Mouse (Mus musculus) left cerebral cortex, adult 2 months (tissue): Measurements from ENCODE around the gene Spag6l. TPM values are rescaled to one million over a fixed set of nuclear protein-coding genes. Genes with fewer than 3 reads are reported as not detected.
"Not testable (repeated sequence)": the region's sequence is repeated elsewhere in the genome, so short reads cannot be mapped to it uniquely, and the experiment has no call there.

Experiments
- DNase-seq, 2 experiments: peaks; one replicate each; pipeline ENCODE4 v3.0.0; 2021 to 2022; ENCODE audit warnings: low spot score in 2 of 2, mixed read lengths in 1 of 2; ENCODE audit errors: extremely low spot score in 1 of 2
- H3K27ac ChIP-seq: fragments of 200-600 bp; 2 replicates; pipeline ENCODE4 v1.8.1; 2022
- H3K4me3 ChIP-seq: fragments of 200-600 bp; 2 replicates; pipeline ENCODE4 v1.8.1; 2022
- CTCF ChIP-seq: fragments of 200-600 bp; IDR thresholded peaks from 2 replicates; pipeline ENCODE4 v1.8.1; 2022; ENCODE audit warnings: antibody characterized with exemption, mild to moderate bottlenecking, moderate library complexity
- intact Hi-C: fragments of 180-260 bp; cut with DNase I; formaldehyde crosslinking; loops from one replicate; pipeline ENCODE4 v1.15.1; 2025
- long read RNA-seq, 2 experiments: library from polyadenylated mRNA; stranded (forward); transcript quantifications; one replicate each; pipeline ENCODE4 v2.0.0; 2021; ENCODE audit warnings: borderline mapping rate in 2 of 2
- total RNA-seq, 2 experiments: library from RNA; stranded (reverse); gene quantifications; 2 replicates each; pipeline ENCODE4 v1.2.3; 2021

Spag6l gene
- 1 to 10 TPM; 6.2 to 7.0 TPM for total RNA-seq
- long read RNA-seq, experiment 1, transcript Spag6l-201 (11 exons, 2,416 nt): major isoform, 10 of 15 reads
- long read RNA-seq, experiment 1, partial matches to known transcripts: 1 of 15 reads
- long read RNA-seq, experiment 1, other reads (novel, unspliced or antisense): 4 of 15 reads
- long read RNA-seq, experiment 2, transcript Spag6l-201 (11 exons, 2,416 nt): major isoform, 5 of 5 reads
- long read RNA-seq, experiment 2, partial matches to known transcripts: 0 of 5 reads
- long read RNA-seq, experiment 2, other reads (novel, unspliced or antisense): 0 of 5 reads

GRCm38 (mm10) chr16:16828757-16829615, at the start of gene Spag6l:
Spag6l (minus strand) TSS chr16:16829456.
- TF ChIP-seq CTCF: peak; percentile 25
- intact Hi-C loops: no loop called here
- peak; percentile 46 to 52 for DNase-seq
- Histone ChIP-seq H3K4me3 (peak within 1 kb of the TSS; percentile 58), H3K27ac (0 out of 2 replicates have a peak within 1 kb of the TSS, but pooled peaks have one; percentile 8)

DNA sequence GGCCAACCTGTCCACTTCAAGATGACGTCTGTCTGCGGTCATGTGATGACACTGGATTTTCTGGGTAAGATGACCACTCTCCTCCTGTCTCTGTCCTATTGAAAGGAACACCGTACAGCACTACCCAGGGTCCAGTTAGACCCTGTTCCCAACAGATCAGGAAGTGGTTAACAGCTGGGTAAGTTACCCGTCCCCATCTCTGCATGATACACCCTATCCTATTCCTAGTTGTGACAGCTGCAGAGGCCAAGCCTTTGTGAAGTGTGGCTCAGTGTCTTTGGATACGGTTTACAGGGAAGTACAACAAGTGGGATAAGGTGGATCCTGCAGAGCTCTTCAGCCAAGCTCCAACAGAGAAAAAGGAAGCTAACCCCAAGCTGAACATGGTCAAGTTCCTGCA, 49.8 kb upstream of the Spag6l start:
- DNase-seq: no peak
- intact Hi-C loops: no loop called here
- TF ChIP-seq CTCF: no peak

GRCm38 (mm10) chr16:16870617-16871331, 41.5 kb upstream of the Spag6l start, which contains the start of the genes Top3b and Vpreb1:
Top3b (plus strand) TSS chr16:16870736.
Vpreb1 (minus strand) TSS chr16:16870843.
- DNase-seq: peak; percentile 88 to 90
- intact Hi-C loops: loop anchor here (5.0 kb wide), 3 partner anchors 273 to 568 kb away; partner anchors contain the start of genes Dnm1l and Yars2
- Histone ChIP-seq H3K4me3 (peak within 1 kb of the TSS; percentile 80), H3K27ac (peak within 1 kb of the TSS; percentile 93)
- peak; percentile 45 for TF ChIP-seq CTCF

More for the DNA sequence above, 49.8 kb upstream of the Spag6l start:
- Histone ChIP-seq H3K27ac (no peak overlapping the region), H3K4me3 (no peak overlapping the region)

DNA sequence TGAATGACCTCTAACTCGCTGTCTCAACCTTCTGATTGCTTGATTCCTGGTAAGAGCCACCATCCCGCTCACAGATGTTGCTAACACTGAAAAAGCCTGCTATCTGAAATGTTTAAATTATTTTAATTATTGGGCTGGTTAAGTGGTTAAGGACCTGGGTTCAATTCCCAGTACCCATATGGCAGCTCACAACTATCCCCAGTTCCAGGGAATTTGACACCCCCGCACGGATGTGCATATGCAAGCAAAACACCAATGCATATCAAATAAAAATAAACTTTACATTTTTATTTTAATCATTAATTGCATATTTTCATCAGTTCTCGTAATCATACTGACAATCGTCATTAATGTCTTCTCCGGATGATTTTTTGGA, 41.0 kb upstream of the Spag6l start:
- H3K4me3 ChIP-seq: peak overlapping the region; percentile 80
- TF ChIP-seq CTCF: no peak

GRCm38 (mm10) chr16:16865696-16866561, 36.7 kb upstream of the Spag6l start:
- TF ChIP-seq CTCF: no peak
- Histone ChIP-seq H3K4me3 (no peak overlapping the region), H3K27ac (no peak overlapping the region)
- no peak for DNase-seq
- intact Hi-C loops: no loop called here

More for the DNA sequence above, 41.0 kb upstream of the Spag6l start:
- no peak for DNase-seq
- H3K27ac ChIP-seq: peak overlapping the region; percentile 93
- intact Hi-C loops: loop anchor here (5.0 kb wide), 3 partner anchors 273 to 568 kb away; partner anchors contain the start of genes Dnm1l and Yars2

DNA sequence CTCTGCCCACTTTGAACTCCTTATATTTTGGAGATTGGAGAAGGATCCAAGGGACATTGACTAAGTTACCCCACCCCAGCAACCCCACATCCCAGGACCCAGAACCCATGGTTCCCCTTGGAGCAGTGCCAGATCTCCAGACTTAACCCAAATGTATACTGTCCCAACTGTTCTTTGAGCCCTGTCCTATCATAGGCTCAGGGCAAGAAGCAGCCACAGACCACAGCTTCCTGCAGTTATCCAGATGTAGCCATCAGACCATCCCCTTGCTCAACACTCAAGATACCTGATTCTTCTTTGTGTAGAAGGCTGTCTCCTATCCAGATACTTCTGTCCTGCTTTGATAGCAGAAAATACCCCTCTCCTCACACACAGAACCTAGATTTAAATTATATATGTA, 36.0 kb upstream of the Spag6l start:
- TF ChIP-seq CTCF: no peak
- DNase-seq: no peak
- H3K4me3 ChIP-seq: no peak overlapping the region
- H3K27ac ChIP-seq: no peak overlapping the region
- intact Hi-C loops: no loop called here

DNA sequence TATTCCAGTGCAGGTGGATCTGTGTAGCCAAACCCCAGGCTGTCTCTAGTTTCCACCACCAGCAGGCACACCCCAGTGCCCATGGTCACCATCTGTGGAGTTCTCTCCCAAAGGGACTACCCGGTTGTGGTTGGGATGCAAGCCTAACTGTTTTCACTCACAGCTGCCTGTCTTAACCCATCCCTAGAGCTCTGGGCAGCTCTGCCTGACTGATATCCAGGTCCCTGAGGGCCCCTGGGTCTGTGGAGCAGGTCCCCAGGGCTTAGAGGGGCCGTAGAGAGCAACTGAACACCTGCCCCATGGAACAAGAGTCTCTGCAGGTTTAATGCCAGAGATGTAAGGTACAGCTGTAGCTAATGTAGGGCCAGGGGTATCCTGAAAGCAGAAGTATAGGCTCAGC, 34.7 kb upstream of the Spag6l start, which contains the start of gene Igll1:
TSS of gene Igll1 (minus strand) at position 8 of the 400 bp plus-strand sequence.
- DNase-seq: peak in 1 of 2 experiments; percentile 7
- TF ChIP-seq CTCF: no peak
- no peak within 1 kb of the TSS for H3K4me3 ChIP-seq
- intact Hi-C loops: no loop called here
- no peak within 1 kb of the TSS for H3K27ac ChIP-seq

DNA sequence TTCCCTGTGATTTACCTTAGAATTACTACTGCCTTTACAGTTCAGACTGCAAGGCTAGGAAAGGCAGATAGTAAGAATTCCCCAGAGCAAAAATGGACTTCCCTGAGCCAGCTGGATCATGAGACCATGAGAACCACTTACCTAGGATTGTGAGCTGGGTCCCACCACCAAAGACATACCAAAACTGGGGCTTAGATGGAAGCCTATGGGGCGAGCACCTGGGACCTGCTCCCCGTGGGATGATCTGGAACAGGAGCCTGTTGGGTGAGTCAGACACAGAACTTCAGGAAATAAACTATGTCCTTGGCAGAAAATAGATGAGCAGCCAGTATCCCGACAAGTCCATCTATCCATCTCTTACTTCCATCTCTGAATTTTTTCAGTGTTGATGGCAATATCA, 33.0 kb upstream of the Spag6l start:
- Histone ChIP-seq H3K4me3 (no peak overlapping the region), H3K27ac (no peak overlapping the region)
- intact Hi-C loops: no loop called here
- TF ChIP-seq CTCF: no peak
- DNase-seq: no peak

DNA sequence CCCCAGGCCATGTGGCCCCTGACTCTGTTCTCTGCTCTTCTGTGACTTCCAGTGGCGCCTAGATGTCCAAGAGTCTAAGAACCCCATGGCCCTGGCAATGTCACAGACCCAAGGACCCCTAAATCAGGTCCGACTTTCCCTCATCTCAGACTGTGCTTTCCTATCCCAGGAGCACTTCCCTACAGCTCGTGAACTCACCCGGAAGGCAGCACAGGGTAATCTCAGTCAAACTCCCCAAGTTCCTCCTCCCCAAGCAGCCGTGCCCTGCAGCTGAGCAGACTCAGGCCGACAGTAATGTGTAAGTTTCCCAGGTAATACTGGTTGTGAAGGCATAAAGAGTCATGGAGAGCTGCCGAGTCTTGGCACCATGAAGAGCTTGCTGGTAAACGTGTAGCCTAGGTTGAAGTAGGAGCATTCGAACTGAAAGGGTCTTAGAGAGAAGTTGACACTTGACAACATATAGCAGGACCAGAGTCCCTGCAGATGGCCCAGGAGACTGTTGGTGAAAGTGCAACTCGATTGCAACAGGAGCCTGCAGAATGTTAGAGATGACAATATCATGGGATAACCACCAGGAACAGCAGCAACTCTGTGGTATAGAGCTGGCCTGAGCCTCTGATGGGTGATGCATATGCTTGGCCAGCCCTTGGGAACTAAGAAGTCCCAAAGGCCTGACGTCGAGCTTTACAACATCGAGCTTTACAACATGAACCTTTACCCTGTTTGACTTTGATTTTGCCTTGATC, 27.6 kb upstream of the Spag6l start:
- intact Hi-C loops: no loop called here
- H3K27ac ChIP-seq: no peak overlapping the region
- no peak overlapping the region for H3K4me3 ChIP-seq
- DNase-seq: no peak
- TF ChIP-seq CTCF: no peak

DNA sequence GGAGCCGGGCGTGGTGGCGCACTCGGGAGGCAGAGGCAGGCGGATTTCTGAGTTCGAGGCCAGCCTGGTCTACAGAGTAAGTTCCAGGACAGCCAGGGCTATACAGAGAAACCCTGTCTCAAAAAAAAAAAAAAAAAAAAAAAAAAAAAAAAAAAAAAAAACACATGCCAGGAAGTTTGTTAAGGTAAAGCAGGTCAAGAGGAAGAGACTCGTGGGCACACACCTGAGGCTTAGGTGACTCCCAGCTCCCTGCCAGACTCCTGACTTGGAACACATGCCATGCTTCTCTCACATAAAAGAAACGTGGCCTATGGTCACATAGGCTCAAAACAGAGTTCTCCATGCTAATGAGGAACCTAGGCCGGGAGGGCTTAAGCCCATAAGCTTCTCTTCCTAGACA, 26.8 kb upstream of the Spag6l start:
- H3K4me3 ChIP-seq, H3K27ac ChIP-seq, DNase-seq, intact Hi-C loops: not testable (repeated sequence)
